Mouse (Mus musculus) hindbrain, postnatal 0 days (tissue): ENCODE results near the gene Ppp1ca. TPM values are rescaled to one million over a fixed set of nuclear protein-coding genes. Genes with fewer than 3 reads are reported as not detected.
A peak's percentile ranks its signal among the peaks of the same experiment; 100 is the strongest.

Experiments used
- ATAC-seq: fragments of 200-750 bp; cut with Nextera tagmentation; 2 replicates; pipeline ENCODE4 v1.8.0; 2017; ENCODE audit warnings: mild to moderate bottlenecking, moderate TSS enrichment, moderate library complexity
- DNase-seq: peaks from one replicate; pipeline ENCODE4 v3.0.0-alpha.2; 2015; ENCODE audit warnings: low spot score
- H3K27ac ChIP-seq: fragments of 300-500 bp; sonication (generic); 2 replicates; pipeline ENCODE4 v1.5.1; 2014; ENCODE audit warnings: mild to moderate bottlenecking
- H3K27me3 ChIP-seq: fragments of 300-500 bp; sonication (generic); 2 replicates; pipeline ENCODE4 v1.6.1; 2014; ENCODE audit warnings: low read length, mixed read lengths; ENCODE audit not compliant: insufficient read depth
- H3K36me3 ChIP-seq: fragments of 300-500 bp; sonication (generic); 2 replicates; pipeline ENCODE4 v1.6.1; 2014; ENCODE audit warnings: low read length, mixed read lengths; ENCODE audit not compliant: insufficient read depth
- H3K4me1 ChIP-seq: fragments of 300-500 bp; sonication (generic); 2 replicates; pipeline ENCODE4 v1.6.1; 2014; ENCODE audit warnings: antibody characterized with exemption, low read length, mixed read lengths; ENCODE audit not compliant: insufficient read depth
- H3K4me2 ChIP-seq: fragments of 300-500 bp; sonication (generic); 2 replicates; pipeline ENCODE4 v1.6.1; 2014; ENCODE audit warnings: low read depth, mild to moderate bottlenecking, low read length, moderate library complexity, mixed read lengths
- H3K4me3 ChIP-seq: fragments of 300-500 bp; sonication (generic); 2 replicates; pipeline ENCODE4 v1.5.1; 2014; ENCODE audit warnings: low read length
- H3K9ac ChIP-seq: fragments of 300-500 bp; sonication (generic); replicated peaks from 2 replicates; pipeline ENCODE4 v1.6.1; 2014; ENCODE audit warnings: mild to moderate bottlenecking, low read length, moderate library complexity, mixed read lengths
- H3K9me3 ChIP-seq: fragments of 300-500 bp; sonication (generic); 2 replicates; pipeline ENCODE4 v1.6.1; 2016; ENCODE audit warnings: low read length, mixed read lengths
- CTCF ChIP-seq: IDR thresholded peaks from 2 replicates; pipeline ENCODE4 v1.5.1; 2016; ENCODE audit warnings: antibody characterized with exemption, control low read depth, low read depth
- WGBS: fragments of 180-500 bp; shearing (Covaris S2); extraction: QIAGEN DNeasy Blood & Tissue Kit; methylation state at CpG from one replicate; pipeline ENCODE4 v1.1.7; 2014; 5-methylcytosine and 5-hydroxymethylcytosine counted together
- polyA plus RNA-seq: library from polyadenylated mRNA; unstranded; fragments of >200 nt; fragmentation: Nextera tagmentation; extraction: Ambion mirVana; gene quantifications from 2 replicates; pipeline ENCODE4 v1.2.1, GENCODE M21; 2015
- total RNA-seq: library from RNA; depleted of rRNA; stranded (reverse); fragments of >200 nt; gene quantifications from 2 replicates; pipeline ENCODE4 v1.2.3, GENCODE M21; 2014; rRNA removed

Gene Ppp1ca
- 502 and 597 TPM in 2 replicates for total RNA-seq
- polyA plus RNA-seq = 564 and 571 TPM in 2 replicates

- Histone ChIP-seq H3K4me1 (peaks cover 10% of the 10 kb centered on the region), H3K4me2 (peak within 1 kb of the TSS; percentile 82), H3K36me3 (peaks cover 26% of the 10 kb centered on the region; the same call in 1 of the 2 replicates), H3K9ac (peak within 1 kb of the TSS; percentile 99), H3K4me3 (peak within 1 kb of the TSS; percentile 93), H3K9me3 (no peaks in the 10 kb centered on the region), H3K27ac (peak within 1 kb of the TSS; percentile 94), H3K27me3 (no peaks in the 10 kb centered on the region)
- ATAC-seq (peak; percentile 95), DNase-seq (peak; percentile 96)
- peak; percentile 72 for TF ChIP-seq CTCF
- 6% methylated on average over 40 of the region's 47 CpGs for WGBS
Observed at GRCm38 (mm10) chr19:4191528-4192250, at the start of gene Ppp1ca. Gene Ppp1ca (plus strand): TSS chr19:4192065.

- no peak overlapping the region for H3K4me2 ChIP-seq
- ATAC-seq (no peak), DNase-seq (no peak)
- H3K4me1 ChIP-seq = peaks cover 2% of the 10 kb centered on the region; the same call in 1 of the 2 replicates
- no peak for TF ChIP-seq CTCF
- H3K36me3 ChIP-seq = no peaks in the 10 kb centered on the region
- H3K27ac ChIP-seq = no peak overlapping the region
- no peak overlapping the region for H3K9ac ChIP-seq
- no peaks in the 10 kb centered on the region for H3K27me3 ChIP-seq
- no peaks in the 10 kb centered on the region for H3K9me3 ChIP-seq
- no peak overlapping the region for H3K4me3 ChIP-seq
- WGBS = 80% methylated on average over 18 of the region's 18 CpGs
Observed at GRCm38 (mm10) chr19:4142416-4143173, 49.3 kb upstream of the Ppp1ca start.

GRCm38 (mm10) chr19:4143759-4144268 lies 48.1 kb upstream of the Ppp1ca start, which contains the start of gene Cabp4:
Gene Cabp4 (minus strand): TSS chr19:4144033.
- ATAC-seq (no peak), DNase-seq (no peak)
- no peaks in the 10 kb centered on the region for H3K36me3 ChIP-seq
- WGBS = 82% methylated on average over 7 of the region's 7 CpGs
- 0 out of 2 replicates have a peak within 1 kb of the TSS, but pooled peaks have one; percentile 20 for H3K27ac ChIP-seq
- no peaks in the 10 kb centered on the region for H3K27me3 ChIP-seq
- H3K4me2 ChIP-seq = no peak within 1 kb of the TSS
- H3K4me3 ChIP-seq = no peak within 1 kb of the TSS
- H3K9me3 ChIP-seq = no peaks in the 10 kb centered on the region
- no peak for TF ChIP-seq CTCF
- H3K4me1 ChIP-seq = peaks cover 4% of the 10 kb centered on the region; the same call in 1 of the 2 replicates
- H3K9ac ChIP-seq = no peak within 1 kb of the TSS

DNA sequence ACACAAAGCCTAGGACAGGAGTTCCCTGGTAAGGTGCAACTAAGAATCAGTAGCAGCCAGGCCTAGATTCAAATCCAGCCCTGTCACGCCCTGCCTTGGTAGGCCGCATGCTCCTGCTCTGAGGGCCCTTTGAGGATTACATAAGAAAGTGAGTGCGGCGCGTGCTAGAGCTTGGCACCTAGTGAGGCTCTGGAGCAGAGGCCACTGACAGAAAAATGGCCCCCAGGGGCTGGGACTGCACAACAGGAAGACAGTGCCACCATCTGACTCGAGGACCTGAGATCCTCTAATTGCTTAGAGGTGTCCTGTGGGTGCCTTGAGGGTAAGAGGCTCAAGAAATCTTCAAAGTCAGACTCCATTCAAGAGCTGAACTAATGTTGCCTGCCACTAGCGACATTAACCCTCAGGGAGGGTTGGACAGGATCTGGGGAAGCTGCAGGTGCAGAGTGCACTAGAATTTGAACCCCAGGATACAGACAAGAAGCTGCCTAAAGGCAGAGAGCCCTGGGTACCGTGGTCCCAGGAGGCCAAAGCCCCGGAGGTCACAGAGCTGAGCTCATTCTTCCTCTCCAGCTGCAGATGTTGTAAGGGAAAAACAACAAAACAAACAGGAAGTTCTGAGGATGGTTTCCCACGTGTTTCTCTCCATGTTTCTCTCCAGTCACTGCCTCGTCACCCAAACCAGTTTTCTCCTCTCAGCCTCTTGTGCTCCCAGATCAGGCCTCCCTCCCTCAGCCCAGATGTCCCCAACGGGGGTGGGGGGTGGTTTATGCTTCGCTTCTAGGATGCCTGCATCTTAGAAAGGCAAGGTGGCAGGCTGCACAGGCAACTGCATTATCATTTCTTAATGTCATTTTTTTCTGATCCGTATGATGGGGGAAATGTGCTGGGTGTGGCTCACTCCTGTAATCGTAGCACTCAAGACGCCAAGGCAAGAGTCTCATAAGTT lies 47.0 kb upstream of the Ppp1ca start:
- DNase-seq = no peak
- peaks cover 14% of the 10 kb centered on the region for H3K4me1 ChIP-seq
- H3K27me3 ChIP-seq = no peaks in the 10 kb centered on the region
- no peak for ATAC-seq
- no peak overlapping the region for H3K9ac ChIP-seq
- 0 out of 2 replicates have a peak overlapping the region, but pooled peaks have one; percentile 20 for H3K27ac ChIP-seq
- 81% methylated on average over 16 of the region's 16 CpGs for WGBS
- H3K4me2 ChIP-seq = no peak overlapping the region
- no peak overlapping the region for H3K4me3 ChIP-seq
- no peaks in the 10 kb centered on the region for H3K36me3 ChIP-seq
- H3K9me3 ChIP-seq = no peaks in the 10 kb centered on the region
- TF ChIP-seq CTCF = no peak

DNA sequence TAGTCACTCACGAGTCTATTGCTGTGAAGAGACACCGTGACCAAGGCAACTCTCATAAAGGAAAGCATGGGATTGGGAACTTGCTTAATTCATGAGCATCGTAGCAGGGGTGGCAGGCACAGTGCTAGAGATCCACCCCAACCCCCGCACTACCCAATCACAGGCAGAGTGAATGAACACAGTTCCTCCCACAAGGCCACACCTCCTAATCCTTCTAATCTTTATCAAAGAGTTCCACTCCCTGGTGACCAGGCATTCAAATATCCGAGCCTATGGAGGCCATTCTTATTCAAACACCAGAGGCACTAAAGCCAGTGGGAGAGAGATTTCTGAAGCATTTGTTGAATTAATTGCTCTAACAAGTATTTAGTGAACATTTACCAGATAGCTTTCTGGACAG lies 45.9 kb upstream of the Ppp1ca start:
- WGBS = 86% methylated on average over 5 of the region's 5 CpGs

More for the DNA sequence above, 45.9 kb upstream of the Ppp1ca start:
- Histone ChIP-seq H3K4me1 (peaks cover 14% of the 10 kb centered on the region), H3K4me3 (no peak overlapping the region), H3K4me2 (no peak overlapping the region), H3K9ac (no peak overlapping the region), H3K27ac (no peak overlapping the region), H3K9me3 (no peaks in the 10 kb centered on the region), H3K27me3 (no peaks in the 10 kb centered on the region), H3K36me3 (peaks cover 4% of the 10 kb centered on the region; the same call in 1 of the 2 replicates)
- DNase-seq (no peak), ATAC-seq (no peak)
- TF ChIP-seq CTCF = no peak
